Mouse (Mus musculus): ENCODE results near the gene Gm6657.

The Gm6657 gene

GRCm38 (mm10) chr12:78193942-78194341 is at the start of gene Gm6657:
Gm6657 (plus strand) TSS chr12:78194242.
- no peak for DNase-seq (ENCODE audit: low read depth, low spot score)

GRCm38 (mm10) chr12:78153308-78154002 is 40.6 kb upstream of the Gm6657 start:
- no peak for DNase-seq (ENCODE audit: low read depth, low spot score)

GRCm38 (mm10) chr12:78170178-78170577 is 23.9 kb upstream of the Gm6657 start:
- DNase-seq (ENCODE audit: low read depth, low spot score): no peak

GRCm38 (mm10) chr12:78173945-78174344 is 20.1 kb upstream of the Gm6657 start:
- no peak for DNase-seq (ENCODE audit: low read depth, low spot score)

- no peak for DNase-seq (ENCODE audit: low read depth, low spot score)
Measured at GRCm38 (mm10) chr12:78174671-78175070, 19.4 kb upstream of the Gm6657 start.

- DNase-seq (ENCODE audit: low read depth, low spot score): no peak
Measured at GRCm38 (mm10) chr12:78181452-78181851, 12.6 kb upstream of the Gm6657 start.

GRCm38 (mm10) chr12:78195368-78195767 is 1.3 kb downstream of the Gm6657 start:
- no peak for DNase-seq (ENCODE audit: low read depth, low spot score)

GRCm38 (mm10) chr12:78203646-78204045 is 9.6 kb downstream of the Gm6657 start:
- no peak for DNase-seq (ENCODE audit: low read depth, low spot score)

- peak; percentile 44 for DNase-seq (ENCODE audit: low read depth, low spot score)
Measured at GRCm38 (mm10) chr12:78205915-78206570, 12.0 kb downstream of the Gm6657 start.

- DNase-seq (ENCODE audit: low read depth, low spot score): no peak
Measured at GRCm38 (mm10) chr12:78206571-78206960, 12.5 kb downstream of the Gm6657 start.

GRCm38 (mm10) chr12:78209856-78210255 is 15.8 kb downstream of the Gm6657 start:
- DNase-seq (ENCODE audit: low read depth, low spot score): no peak

GRCm38 (mm10) chr12:78215490-78215889 is 21.4 kb downstream of the Gm6657 start:
- no peak for DNase-seq (ENCODE audit: low read depth, low spot score)

GRCm38 (mm10) chr12:78219191-78219825 is 25.3 kb downstream of the Gm6657 start:
- DNase-seq (ENCODE audit: low read depth, low spot score): no peak

- peak; percentile 80 for DNase-seq (ENCODE audit: low read depth, low spot score)
Measured at GRCm38 (mm10) chr12:78225707-78226518, 31.9 kb downstream of the Gm6657 start, which contains the start of gene Gphn. Gphn (plus strand) TSS chr12:78226379.

GRCm38 (mm10) chr12:78226519-78226875 is 32.5 kb downstream of the Gm6657 start:
- DNase-seq (ENCODE audit: low read depth, low spot score): peak; percentile 89

- peak; percentile 35 for DNase-seq (ENCODE audit: low read depth, low spot score)
Measured at GRCm38 (mm10) chr12:78227021-78227932, 33.2 kb downstream of the Gm6657 start.

- no peak for DNase-seq (ENCODE audit: low read depth, low spot score)
Measured at GRCm38 (mm10) chr12:78228139-78228538, 34.1 kb downstream of the Gm6657 start.

- no peak for DNase-seq (ENCODE audit: low read depth, low spot score)
Measured at GRCm38 (mm10) chr12:78232560-78232959, 38.5 kb downstream of the Gm6657 start.

GRCm38 (mm10) chr12:78248366-78248765 is 54.3 kb downstream of the Gm6657 start:
- no peak for DNase-seq (ENCODE audit: low read depth, low spot score)

- DNase-seq (ENCODE audit: low read depth, low spot score): no peak
Measured at GRCm38 (mm10) chr12:78249151-78249550, 55.1 kb downstream of the Gm6657 start.

All from retina, postnatal 7 days (tissue).